Mouse (Mus musculus) T-helper 17 cell (primary cell): ENCODE data around the gene Zbtb16.

Source experiments
- in situ Hi-C, 2 experiments: fragments of 300-600 bp; cut with MboI, MseI; formaldehyde crosslinking; loops; 1 replicate in 1 of 2; 2 replicates in 1 of 2; pipeline ENCODE4 v1.15.1; 2025; ENCODE audit warnings: high pct_unique_total_duplicates in 2 of 2

The Zbtb16 gene

GRCm38 (mm10) chr9:48826377-48826889 lies 9.6 kb downstream of the Zbtb16 start:
- in situ Hi-C loops = no loop called here

- in situ Hi-C loops = loop anchor here in 1 of 2 experiments (25.0 kb wide), 1 partner anchor 1738 kb away; the partner anchor contains the start of genes Bco2, Il18 and Tex12
Measured at GRCm38 (mm10) chr9:48824533-48825130, 11.4 kb downstream of the Zbtb16 start.

- in situ Hi-C loops = loop anchor here in 1 of 2 experiments (25.0 kb wide), 1 partner anchor 1738 kb away; the partner anchor contains the start of genes Bco2, Il18 and Tex12
Measured at GRCm38 (mm10) chr9:48823851-48824250, 12.2 kb downstream of the Zbtb16 start.

DNA sequence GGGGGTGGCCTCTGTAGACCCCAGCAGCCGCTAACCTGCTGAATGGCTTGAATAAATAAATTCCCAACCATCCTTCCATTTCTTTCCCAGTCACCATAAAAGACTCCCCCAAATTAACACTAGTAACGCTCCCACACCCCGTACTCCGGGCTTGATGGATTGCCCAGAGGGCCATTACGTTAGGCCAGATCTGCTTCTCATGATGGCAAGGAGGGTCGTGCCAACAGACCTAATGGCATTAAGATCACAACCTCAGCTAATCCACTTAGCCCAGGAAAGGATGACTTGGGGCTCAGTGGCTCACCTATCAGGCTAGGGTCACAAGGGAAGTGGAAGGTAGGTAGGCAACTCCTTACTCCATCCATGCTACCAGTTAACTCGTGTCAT lies 12.7 kb downstream of the Zbtb16 start:
- in situ Hi-C loops = loop anchor here in 1 of 2 experiments (25.0 kb wide), 1 partner anchor 1739 kb away; the partner anchor contains the start of genes Bco2, Il18 and Tex12

GRCm38 (mm10) chr9:48822586-48823318 lies 13.3 kb downstream of the Zbtb16 start:
- in situ Hi-C loops = loop anchor here in 1 of 2 experiments (25.0 kb wide), 1 partner anchor 1740 kb away; the partner anchor contains the start of genes Bco2, Il18 and Tex12

DNA sequence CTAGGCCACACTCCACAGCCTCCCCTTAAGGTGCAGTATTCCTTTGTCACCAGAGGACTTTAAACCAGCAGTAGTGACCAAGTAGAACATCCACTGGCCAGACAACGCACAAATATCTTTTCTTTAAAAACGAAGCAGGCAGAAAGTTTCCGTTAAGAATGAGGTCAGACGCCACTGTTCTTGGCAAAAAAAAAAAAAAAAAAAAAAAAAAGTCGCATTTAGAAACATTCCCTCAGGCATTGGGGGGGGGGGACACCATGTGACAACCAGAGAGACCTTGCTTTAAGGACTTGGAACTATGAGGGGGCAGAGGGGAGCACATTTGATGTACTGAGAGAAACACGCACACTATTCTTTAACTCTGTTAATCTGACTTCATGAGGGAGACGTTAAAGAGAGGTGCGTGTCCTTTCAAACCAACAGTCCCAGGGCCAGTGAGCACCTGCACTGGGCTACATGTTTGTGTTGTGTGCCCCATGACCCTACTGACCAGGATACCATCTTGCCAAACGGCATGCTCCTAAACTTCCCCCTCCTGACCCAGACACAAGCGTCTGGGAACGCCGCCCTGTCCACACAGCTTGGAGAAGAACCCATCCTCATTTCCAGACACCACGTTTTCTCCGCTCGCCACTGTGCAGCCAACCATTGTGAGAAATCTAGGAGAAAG lies 14.0 kb downstream of the Zbtb16 start:
- in situ Hi-C loops = loop anchor here in 1 of 2 experiments (25.0 kb wide), 1 partner anchor 1740 kb away; the partner anchor contains the start of genes Bco2, Il18 and Tex12

DNA sequence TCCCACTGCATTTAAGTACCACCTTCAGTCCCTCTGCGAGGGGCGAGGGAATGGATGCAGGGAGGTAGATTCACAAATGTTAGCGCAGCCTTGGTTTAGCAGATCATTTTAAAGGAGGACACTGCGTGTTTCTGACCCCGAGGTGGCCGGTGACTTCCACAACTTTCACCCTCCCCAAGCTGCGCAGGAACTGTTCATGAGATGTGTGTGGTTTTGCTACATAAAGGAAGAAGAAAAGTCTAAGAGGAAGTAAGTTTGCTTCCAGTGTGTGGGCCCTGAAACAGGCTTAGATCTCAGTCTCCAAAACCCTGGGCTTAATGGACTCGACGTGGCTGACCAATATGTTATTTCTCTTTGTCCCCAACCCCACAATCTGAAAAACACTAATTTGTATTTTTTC lies 14.6 kb downstream of the Zbtb16 start:
- in situ Hi-C loops = loop anchor here in 1 of 2 experiments (25.0 kb wide), 1 partner anchor 1741 kb away; the partner anchor contains the start of genes Bco2, Il18 and Tex12

DNA sequence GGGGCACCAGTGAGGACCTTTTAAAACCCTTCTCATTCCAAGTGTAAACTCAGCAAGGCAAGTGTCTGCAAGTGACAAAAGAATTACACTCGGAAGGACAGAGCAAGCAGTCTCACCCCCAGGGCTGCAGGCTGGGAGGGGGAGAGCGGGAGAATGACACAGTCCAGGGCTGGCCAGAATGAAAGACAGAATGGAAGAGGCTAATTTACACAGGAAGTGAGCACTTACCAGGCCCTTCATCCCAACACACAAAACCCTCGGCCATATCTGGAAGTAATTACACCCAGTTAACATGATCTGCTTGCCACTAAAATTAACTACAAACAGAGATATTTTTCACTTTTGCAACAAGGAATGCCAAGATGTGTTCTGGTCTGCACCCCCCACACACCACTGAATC lies 15.2 kb downstream of the Zbtb16 start:
- in situ Hi-C loops = loop anchor here in 1 of 2 experiments (25.0 kb wide), 1 partner anchor 1742 kb away; the partner anchor contains the start of genes Bco2, Il18 and Tex12

GRCm38 (mm10) chr9:48819695-48820094 lies 16.3 kb downstream of the Zbtb16 start:
- in situ Hi-C loops = loop anchor here in 1 of 2 experiments (25.0 kb wide), 1 partner anchor 1743 kb away; the partner anchor contains the start of genes Bco2, Il18 and Tex12

- in situ Hi-C loops = loop anchor here in 1 of 2 experiments (25.0 kb wide), 1 partner anchor 1743 kb away; the partner anchor contains the start of genes Bco2, Il18 and Tex12
Measured at GRCm38 (mm10) chr9:48819137-48819536, 16.9 kb downstream of the Zbtb16 start.

GRCm38 (mm10) chr9:48817907-48818306 lies 18.1 kb downstream of the Zbtb16 start:
- in situ Hi-C loops = loop anchor here in 1 of 2 experiments (25.0 kb wide), 1 partner anchor 1744 kb away; the partner anchor contains the start of genes Bco2, Il18 and Tex12

GRCm38 (mm10) chr9:48817399-48817793 lies 18.6 kb downstream of the Zbtb16 start:
- in situ Hi-C loops = loop anchor here in 1 of 2 experiments (25.0 kb wide), 1 partner anchor 1745 kb away; the partner anchor contains the start of genes Bco2, Il18 and Tex12

GRCm38 (mm10) chr9:48816678-48817398 lies 19.2 kb downstream of the Zbtb16 start:
- in situ Hi-C loops = loop anchor here in 1 of 2 experiments (25.0 kb wide), 1 partner anchor 1745 kb away; the partner anchor contains the start of genes Bco2, Il18 and Tex12

DNA sequence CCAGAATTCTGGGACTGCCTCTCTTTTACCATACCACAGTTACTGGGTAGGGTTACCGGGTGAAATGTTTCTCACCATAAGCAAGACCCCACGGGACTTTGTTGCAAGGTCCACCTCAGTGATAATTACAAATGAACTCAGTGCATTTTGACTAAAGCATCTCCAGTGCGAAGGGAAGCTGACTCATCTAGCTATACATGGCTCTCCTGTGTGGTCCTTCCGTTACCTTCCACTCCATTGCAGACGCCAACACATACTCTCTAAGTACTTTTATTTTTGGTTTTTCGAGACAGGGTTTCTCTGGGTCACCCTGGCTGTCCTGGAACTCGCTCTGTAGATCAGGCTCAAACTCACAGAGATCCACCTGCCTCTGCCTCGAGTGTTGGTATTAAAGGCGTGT lies 19.9 kb downstream of the Zbtb16 start:
- in situ Hi-C loops = loop anchor here in 1 of 2 experiments (25.0 kb wide), 1 partner anchor 1746 kb away; the partner anchor contains the start of genes Bco2, Il18 and Tex12

GRCm38 (mm10) chr9:48814881-48815495 lies 21.0 kb downstream of the Zbtb16 start:
- in situ Hi-C loops = loop anchor here in 1 of 2 experiments (25.0 kb wide), 1 partner anchor 1747 kb away; the partner anchor contains the start of genes Bco2, Il18 and Tex12

GRCm38 (mm10) chr9:48813960-48814880 lies 21.8 kb downstream of the Zbtb16 start:
- in situ Hi-C loops = loop anchor here in 1 of 2 experiments (25.0 kb wide), 1 partner anchor 1748 kb away; the partner anchor contains the start of genes Bco2, Il18 and Tex12

DNA sequence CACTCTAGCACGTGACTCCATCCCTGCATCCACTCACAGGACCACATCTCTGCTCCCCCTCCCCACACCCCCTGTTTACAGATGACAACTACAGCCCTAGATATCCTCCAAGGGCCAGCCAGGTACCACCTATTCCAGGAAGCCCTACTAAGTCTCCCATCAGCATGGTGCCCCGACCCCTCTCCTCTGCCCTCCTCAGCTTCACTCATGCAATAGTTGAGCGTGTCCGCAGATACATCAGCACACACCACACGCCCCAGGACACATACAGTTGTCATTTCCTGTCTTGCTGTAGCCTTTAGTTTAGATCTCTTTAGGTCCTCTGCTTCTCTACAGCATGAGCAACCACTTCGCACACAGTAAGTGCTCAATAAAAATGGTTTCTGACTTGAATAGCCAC lies 23.7 kb downstream of the Zbtb16 start:
- in situ Hi-C loops = loop anchor here in 1 of 2 experiments (25.0 kb wide), 1 partner anchor 1750 kb away; the partner anchor contains the start of genes Bco2, Il18 and Tex12

- in situ Hi-C loops = loop anchor here in 1 of 2 experiments (25.0 kb wide), 1 partner anchor 1756 kb away; the partner anchor contains the start of genes Bco2, Il18 and Tex12
Measured at GRCm38 (mm10) chr9:48806591-48806990, 29.4 kb downstream of the Zbtb16 start.
